Mouse (Mus musculus) bone marrow macrophage, adult 2 months (primary cell): ENCODE data around the gene Clip2.

Experiments
- CTCF ChIP-seq: IDR thresholded peaks from 2 replicates; pipeline ENCODE4 v1.5.1; 2012; ENCODE audit warnings: low read depth, mild to moderate bottlenecking, low read length, moderate library complexity
- POLR2A ChIP-seq: IDR thresholded peaks from 2 replicates; pipeline ENCODE4 v1.6.1; 2012; ENCODE audit warnings: mild to moderate bottlenecking, low read depth, low read length, borderline replicate concordance

GRCm38 (mm10) chr5:134501453-134501852, 50.8 kb downstream of the Clip2 start:
- TF ChIP-seq CTCF: no peak
- TF ChIP-seq POLR2A: no peak
